Mouse (Mus musculus): ENCODE data around the gene 1700080E11Rik.
"Not testable (repeated sequence)": the region's sequence is repeated elsewhere in the genome, so short reads cannot be mapped to it uniquely, and the experiment has no call there.

1700080E11Rik gene

DNA sequence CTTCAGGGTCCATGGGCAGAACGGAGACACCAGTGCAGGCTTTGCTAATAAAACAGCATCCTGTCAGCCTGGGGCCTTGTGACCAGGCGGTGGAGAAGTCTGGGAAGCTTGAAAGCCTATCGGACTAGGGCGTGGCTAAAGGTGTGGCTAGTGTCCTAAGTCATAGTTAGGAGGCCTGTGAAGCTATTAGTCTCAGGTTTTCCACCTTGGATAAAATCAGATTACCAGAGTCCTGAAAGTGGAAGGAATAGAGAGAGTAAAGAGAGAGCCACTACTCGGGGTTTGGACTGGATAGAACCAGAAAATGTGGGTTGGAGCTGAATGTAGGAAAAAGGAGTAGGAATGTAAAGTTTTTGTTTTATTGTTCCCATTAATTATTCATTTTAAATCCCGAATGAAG is at the start of gene 1700080E11Rik:
Gene 1700080E11Rik, minus strand, starts transcription at position 101 of the 400 bp plus-strand sequence.
- DNase-seq (ENCODE audit: low spot score): peak; percentile 2

GRCm38 (mm10) chr9:105186725-105187124 is 41.8 kb upstream of the 1700080E11Rik start:
- DNase-seq (ENCODE audit: low spot score): no peak

DNA sequence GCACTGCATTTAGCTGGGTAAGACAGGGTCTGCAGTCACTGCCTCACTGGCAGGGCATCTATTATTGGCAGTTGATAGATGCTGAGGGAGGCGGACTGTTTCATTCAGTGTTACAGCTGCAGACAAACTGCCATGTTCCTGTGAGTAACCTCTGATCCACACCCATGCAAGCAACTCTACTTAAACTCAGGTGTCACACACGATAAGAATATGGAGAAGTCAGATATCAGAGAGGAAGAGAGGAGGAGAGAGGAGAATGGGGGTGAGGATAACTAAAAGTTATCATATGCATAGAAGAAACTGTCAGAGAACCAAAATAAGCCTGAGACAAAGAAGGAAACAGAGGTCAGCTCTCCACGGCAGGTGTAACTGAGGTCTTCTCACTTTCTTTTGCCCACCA is 37.5 kb upstream of the 1700080E11Rik start:
- DNase-seq (ENCODE audit: low spot score): no peak

GRCm38 (mm10) chr9:105139204-105139603 is 5.7 kb downstream of the 1700080E11Rik start:
- no peak for DNase-seq (ENCODE audit: low spot score)

DNA sequence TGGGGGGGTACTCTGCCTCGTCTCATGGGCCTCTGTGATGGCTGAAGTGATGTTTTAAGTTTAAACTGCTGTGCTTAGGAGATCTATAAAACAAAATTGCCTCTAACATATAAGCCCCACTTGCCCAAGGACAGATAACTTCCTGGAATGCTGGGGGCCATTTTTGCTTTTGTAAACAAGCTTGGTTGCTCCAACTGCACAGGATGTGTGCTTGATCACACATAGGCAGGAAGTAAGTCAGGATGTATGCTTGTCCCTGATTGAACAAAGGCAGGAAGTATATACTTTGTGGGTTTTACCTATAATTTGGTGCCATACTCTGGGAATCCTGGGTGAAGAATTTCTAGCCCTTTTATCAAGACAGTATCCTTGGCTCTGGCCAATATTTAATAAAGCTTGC is 8.5 kb downstream of the 1700080E11Rik start:
- DNase-seq (ENCODE audit: low spot score): peak; percentile 3

- peak; percentile 2 for DNase-seq (ENCODE audit: low spot score)
Measured at GRCm38 (mm10) chr9:105134536-105134935, 10.4 kb downstream of the 1700080E11Rik start.

GRCm38 (mm10) chr9:105132002-105132367 is 12.9 kb downstream of the 1700080E11Rik start:
- no peak for DNase-seq (ENCODE audit: low spot score)

DNA sequence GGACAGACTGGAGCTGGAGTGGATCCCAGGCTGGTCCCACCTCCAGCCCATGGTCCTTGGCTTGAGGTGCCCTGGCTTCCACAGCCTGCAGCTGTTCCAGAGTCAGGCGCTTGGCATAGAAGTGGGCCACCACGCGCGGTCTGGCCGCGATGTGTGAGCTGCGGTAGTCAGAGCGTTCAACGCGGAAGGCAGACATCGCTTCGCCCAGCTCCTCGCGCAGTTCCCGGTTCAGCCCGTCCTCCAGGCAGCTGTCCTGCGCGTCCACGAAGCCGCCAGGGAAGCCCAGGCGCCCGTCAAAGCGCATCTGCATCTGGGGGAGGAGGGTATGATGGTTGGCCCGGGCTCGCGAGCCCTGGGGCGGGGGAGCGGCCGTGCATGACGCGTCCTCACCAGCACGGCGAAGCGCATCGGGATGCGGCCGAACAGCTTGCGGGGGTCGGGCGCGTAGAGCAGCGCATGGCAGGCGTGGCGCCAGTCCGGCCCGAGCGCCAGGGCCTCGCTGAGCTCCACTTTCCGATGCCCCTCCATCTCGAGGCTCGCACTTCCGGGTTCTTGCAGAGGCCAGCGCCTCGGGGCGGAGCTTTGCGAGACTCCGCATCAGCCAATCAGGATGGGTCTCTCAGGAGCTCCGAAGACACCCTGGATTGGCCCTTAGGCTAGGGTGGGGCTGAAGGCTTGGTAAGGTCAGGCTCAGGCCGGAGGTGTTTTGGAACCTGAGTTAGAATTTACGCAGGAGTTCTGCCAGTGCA is 13.5 kb downstream of the 1700080E11Rik start, which contains the start of gene Nudt16:
Gene Nudt16, minus strand, starts transcription at position 572 of the 749 bp plus-strand sequence.
- DNase-seq (ENCODE audit: low spot score): peak; percentile 94

DNA sequence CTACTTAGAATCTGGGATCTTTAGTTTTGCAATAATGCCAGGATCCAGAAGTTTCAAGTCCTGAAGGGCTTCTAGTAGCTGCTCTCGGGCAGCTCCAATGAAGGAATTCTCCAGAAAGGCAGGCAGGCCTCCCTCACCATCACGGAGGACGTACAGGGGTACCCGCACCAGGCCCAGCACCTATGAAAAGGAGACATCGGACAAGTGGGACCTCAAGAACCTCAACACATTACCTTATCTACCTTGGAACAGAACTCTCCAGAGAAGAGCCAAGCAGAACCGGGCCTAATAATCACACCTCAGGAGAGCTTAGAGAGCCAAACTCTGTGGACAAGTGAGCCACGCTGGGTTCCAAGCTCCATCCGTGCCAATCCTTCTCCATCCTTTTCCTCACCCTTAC is 14.6 kb downstream of the 1700080E11Rik start:
- no peak for DNase-seq (ENCODE audit: low spot score)

GRCm38 (mm10) chr9:105125206-105125605 is 19.7 kb downstream of the 1700080E11Rik start:
- not testable (repeated sequence) for DNase-seq (ENCODE audit: low spot score)

DNA sequence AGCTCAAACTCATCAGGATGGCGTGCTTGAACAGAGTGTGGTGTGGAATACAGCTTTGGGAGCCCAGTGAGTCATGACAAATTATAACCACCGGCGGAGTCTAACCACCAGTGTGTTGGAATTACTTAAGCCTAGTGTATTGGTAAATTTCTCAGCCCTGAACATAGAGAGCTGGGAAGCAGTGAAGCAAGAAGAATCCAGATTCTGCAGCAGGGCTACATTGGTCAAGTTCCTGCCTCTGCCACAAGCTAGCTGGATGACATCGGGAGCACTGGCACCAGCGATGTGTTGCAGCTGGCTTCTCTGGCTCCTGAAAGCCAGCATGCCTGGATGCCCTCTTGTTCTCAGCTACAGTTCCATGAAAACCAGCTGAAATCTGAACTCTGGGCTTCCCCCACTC is 41.0 kb downstream of the 1700080E11Rik start:
- no peak for DNase-seq (ENCODE audit: low spot score)

DNA sequence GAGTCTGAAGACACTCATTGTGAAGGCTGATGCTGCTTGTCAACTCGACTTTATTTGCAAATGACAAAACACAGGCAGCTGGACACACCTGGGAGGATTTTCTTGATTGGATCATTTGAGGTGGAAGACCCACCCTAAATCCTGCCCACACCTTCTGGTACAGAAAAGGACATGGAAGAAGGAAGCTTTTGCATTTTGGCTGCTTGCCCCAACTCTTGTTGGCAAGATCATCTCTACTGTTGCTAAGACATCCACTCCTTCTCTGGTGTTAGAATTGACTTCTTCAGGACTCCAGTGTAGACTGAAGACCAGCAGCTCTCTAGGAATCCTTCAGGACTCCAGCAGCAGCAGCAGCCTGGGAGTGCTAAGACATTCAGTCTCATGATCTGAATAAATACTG is 43.0 kb downstream of the 1700080E11Rik start:
- no peak for DNase-seq (ENCODE audit: low spot score)

GRCm38 (mm10) chr9:105100807-105101570 is 43.9 kb downstream of the 1700080E11Rik start:
- no peak for DNase-seq (ENCODE audit: low spot score)

All from embryo, embryonic 10 days (tissue).